Mouse (Mus musculus) spleen, adult 2 months (tissue): ENCODE data around the gene Dhx40.

ENCODE experiments used
- CTCF ChIP-seq: fragments of 200-500 bp; IDR thresholded peaks from 2 replicates; pipeline ENCODE4 v1.5.1; 2011; ENCODE audit warnings: mild to moderate bottlenecking, inconsistent platforms; ENCODE audit not compliant: insufficient read depth, insufficient read length, insufficient replicate concordance; ENCODE audit errors: extremely low read depth
- POLR2A ChIP-seq: fragments of 200-500 bp; IDR thresholded peaks from 2 replicates; pipeline ENCODE4 v1.6.1; 2011; ENCODE audit warnings: low read depth, low read length, inconsistent platforms

DNA sequence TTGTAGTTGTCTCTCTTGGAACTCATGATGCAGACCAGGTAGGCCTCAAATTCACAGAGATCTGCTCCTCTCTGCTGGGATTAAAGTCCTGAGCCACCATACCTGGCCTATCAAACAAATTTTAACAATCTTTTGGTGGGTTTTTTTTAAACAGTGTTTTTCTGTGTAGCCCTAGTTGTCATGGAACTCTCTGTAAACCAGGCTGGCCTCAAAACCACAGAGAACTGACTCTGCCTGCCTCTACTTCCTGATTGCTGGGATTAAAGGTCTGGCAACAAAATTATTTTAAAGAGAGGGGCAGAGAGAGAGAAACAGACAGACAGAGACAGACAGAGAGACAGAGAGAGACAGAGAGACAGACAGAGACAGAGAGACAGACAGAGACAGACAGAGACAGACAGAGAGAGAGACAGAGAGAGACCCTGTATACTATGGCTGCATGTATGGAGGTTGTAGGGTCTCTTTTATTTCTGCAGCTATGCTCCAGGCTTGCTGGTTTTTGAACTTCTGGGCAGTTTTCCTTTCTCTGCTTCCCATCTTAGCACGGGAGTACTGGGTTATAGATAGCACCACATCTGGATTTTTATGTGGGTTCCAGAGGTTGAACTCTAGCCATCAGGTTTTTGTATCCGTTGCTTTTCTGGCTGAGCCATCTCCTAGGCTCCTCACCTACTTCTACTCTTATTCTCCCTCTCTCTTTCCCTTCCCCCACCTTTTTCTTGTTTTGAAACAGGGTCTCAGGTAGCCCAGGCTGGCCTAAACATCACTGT is 20.1 kb upstream of the Dhx40 start:
- TF ChIP-seq CTCF (no peak), POLR2A (no peak)
